Mouse (Mus musculus): Measurements from ENCODE around the gene Ucn. TPM values are rescaled to one million over a fixed set of nuclear protein-coding genes. Genes with fewer than 3 reads are reported as not detected.

Ucn gene
- not detected for polyA plus RNA-seq (2014; fragmentation: Illumina TruSeq; extraction: RNeasy Lipid Tissue Mini Kit (QIAGEN cat#74804); ENCODE audit: low read depth, low replicate concordance)

GRCm38 (mm10) chr5:31138241-31138967, at the start of gene Ucn:
Gene Ucn, minus strand, starts transcription at chr5:31138829.

GRCm38 (mm10) chr5:31179766-31180630, 41.4 kb upstream of the Ucn start, which contains the start of the genes Gm29609 and Gtf3c2:
Gene Gm29609, minus strand, starts transcription at chr5:31179911.
Gene Gtf3c2, minus strand, starts transcription at chr5:31180144.

GRCm38 (mm10) chr5:31154152-31154553, 15.5 kb upstream of the Ucn start, which contains the start of gene Mpv17:
Gene Mpv17, minus strand, starts transcription at chr5:31154251.

GRCm38 (mm10) chr5:31116354-31116753, 22.3 kb downstream of the Ucn start, which contains the start of gene Trim54:
Gene Trim54, plus strand, starts transcription at chr5:31116712.

GRCm38 (mm10) chr5:31108000-31108490, 30.6 kb downstream of the Ucn start, which contains the start of gene Slc30a3:
Gene Slc30a3, minus strand, starts transcription at chr5:31108237.

GRCm38 (mm10) chr5:31105814-31106335, 32.8 kb downstream of the Ucn start, which contains the start of gene Dnajc5g:
Gene Dnajc5g, plus strand, starts transcription at chr5:31106285.

Other genes starting within 250 kb of the Ucn start
- gene Ost4, start 231.0 kb downstream of the Ucn start, polyA plus RNA-seq (2014; fragmentation: Illumina TruSeq; extraction: RNeasy Lipid Tissue Mini Kit (QIAGEN cat#74804); ENCODE audit: low read depth, low replicate concordance), result 169 TPM
- gene Emilin1, start 225.4 kb downstream of the Ucn start, polyA plus RNA-seq (2014; fragmentation: Illumina TruSeq; extraction: RNeasy Lipid Tissue Mini Kit (QIAGEN cat#74804); ENCODE audit: low read depth, low replicate concordance), result 27.9 TPM
- gene Khk, start 217.4 kb downstream of the Ucn start, polyA plus RNA-seq (2014; fragmentation: Illumina TruSeq; extraction: RNeasy Lipid Tissue Mini Kit (QIAGEN cat#74804); ENCODE audit: low read depth, low replicate concordance), result 33.0 TPM
- 1.3 TPM for gene Cgref1, start 193.2 kb downstream of the Ucn start, polyA plus RNA-seq (2014; fragmentation: Illumina TruSeq; extraction: RNeasy Lipid Tissue Mini Kit (QIAGEN cat#74804); ENCODE audit: low read depth, low replicate concordance)
- gene Preb, start 178.5 kb downstream of the Ucn start, polyA plus RNA-seq (2014; fragmentation: Illumina TruSeq; extraction: RNeasy Lipid Tissue Mini Kit (QIAGEN cat#74804); ENCODE audit: low read depth, low replicate concordance), result 91.3 TPM
- gene Tcf23, start 170.2 kb downstream of the Ucn start, polyA plus RNA-seq (2014; fragmentation: Illumina TruSeq; extraction: RNeasy Lipid Tissue Mini Kit (QIAGEN cat#74804); ENCODE audit: low read depth, low replicate concordance), result 2.1 TPM
- gene Atraid, start 90.5 kb downstream of the Ucn start, polyA plus RNA-seq (2014; fragmentation: Illumina TruSeq; extraction: RNeasy Lipid Tissue Mini Kit (QIAGEN cat#74804); ENCODE audit: low read depth, low replicate concordance), result 83.6 TPM
- gene Slc5a6, start 89.9 kb downstream of the Ucn start, polyA plus RNA-seq (2014; fragmentation: Illumina TruSeq; extraction: RNeasy Lipid Tissue Mini Kit (QIAGEN cat#74804); ENCODE audit: low read depth, low replicate concordance), result 14.1 TPM
- 12.7 TPM for gene Cad, start 84.0 kb downstream of the Ucn start, polyA plus RNA-seq (2014; fragmentation: Illumina TruSeq; extraction: RNeasy Lipid Tissue Mini Kit (QIAGEN cat#74804); ENCODE audit: low read depth, low replicate concordance)
- not detected for gene Dnajc5g, start 32.5 kb downstream of the Ucn start, polyA plus RNA-seq (2014; fragmentation: Illumina TruSeq; extraction: RNeasy Lipid Tissue Mini Kit (QIAGEN cat#74804); ENCODE audit: low read depth, low replicate concordance)
- gene Slc30a3, start 30.6 kb downstream of the Ucn start, polyA plus RNA-seq (2014; fragmentation: Illumina TruSeq; extraction: RNeasy Lipid Tissue Mini Kit (QIAGEN cat#74804); ENCODE audit: low read depth, low replicate concordance), result not detected
- gene Trim54, start 22.1 kb downstream of the Ucn start, polyA plus RNA-seq (2014; fragmentation: Illumina TruSeq; extraction: RNeasy Lipid Tissue Mini Kit (QIAGEN cat#74804); ENCODE audit: low read depth, low replicate concordance), result 266 TPM
- gene Mpv17, start 15.4 kb upstream of the Ucn start, polyA plus RNA-seq (2014; fragmentation: Illumina TruSeq; extraction: RNeasy Lipid Tissue Mini Kit (QIAGEN cat#74804); ENCODE audit: low read depth, low replicate concordance), result 118 TPM
- gene Gm29609, start 41.1 kb upstream of the Ucn start, polyA plus RNA-seq (2014; fragmentation: Illumina TruSeq; extraction: RNeasy Lipid Tissue Mini Kit (QIAGEN cat#74804); ENCODE audit: low read depth, low replicate concordance), result 1.3 TPM
- 43.8 TPM for gene Gtf3c2, start 41.3 kb upstream of the Ucn start, polyA plus RNA-seq (2014; fragmentation: Illumina TruSeq; extraction: RNeasy Lipid Tissue Mini Kit (QIAGEN cat#74804); ENCODE audit: low read depth, low replicate concordance)
- 62.4 TPM for gene Snx17, start 54.4 kb upstream of the Ucn start, polyA plus RNA-seq (2014; fragmentation: Illumina TruSeq; extraction: RNeasy Lipid Tissue Mini Kit (QIAGEN cat#74804); ENCODE audit: low read depth, low replicate concordance)
- 48.9 TPM for gene Eif2b4, start 54.6 kb upstream of the Ucn start, polyA plus RNA-seq (2014; fragmentation: Illumina TruSeq; extraction: RNeasy Lipid Tissue Mini Kit (QIAGEN cat#74804); ENCODE audit: low read depth, low replicate concordance)
- gene Zfp513, start 63.5 kb upstream of the Ucn start, polyA plus RNA-seq (2014; fragmentation: Illumina TruSeq; extraction: RNeasy Lipid Tissue Mini Kit (QIAGEN cat#74804); ENCODE audit: low read depth, low replicate concordance), result 10.8 TPM
- gene Ppm1g, start 81.9 kb upstream of the Ucn start, polyA plus RNA-seq (2014; fragmentation: Illumina TruSeq; extraction: RNeasy Lipid Tissue Mini Kit (QIAGEN cat#74804); ENCODE audit: low read depth, low replicate concordance), result 53.4 TPM
- 106 TPM for gene Nrbp1, start 102.0 kb upstream of the Ucn start, polyA plus RNA-seq (2014; fragmentation: Illumina TruSeq; extraction: RNeasy Lipid Tissue Mini Kit (QIAGEN cat#74804); ENCODE audit: low read depth, low replicate concordance)
- not detected for gene Gm9970, start 102.4 kb upstream of the Ucn start, polyA plus RNA-seq (2014; fragmentation: Illumina TruSeq; extraction: RNeasy Lipid Tissue Mini Kit (QIAGEN cat#74804); ENCODE audit: low read depth, low replicate concordance)
- 3.0 TPM for gene Krtcap3, start 112.9 kb upstream of the Ucn start, polyA plus RNA-seq (2014; fragmentation: Illumina TruSeq; extraction: RNeasy Lipid Tissue Mini Kit (QIAGEN cat#74804); ENCODE audit: low read depth, low replicate concordance)
- gene Ift172, start 152.3 kb upstream of the Ucn start, polyA plus RNA-seq (2014; fragmentation: Illumina TruSeq; extraction: RNeasy Lipid Tissue Mini Kit (QIAGEN cat#74804); ENCODE audit: low read depth, low replicate concordance), result 35.3 TPM
- 7.4 TPM for gene Fndc4, start 157.3 kb upstream of the Ucn start, polyA plus RNA-seq (2014; fragmentation: Illumina TruSeq; extraction: RNeasy Lipid Tissue Mini Kit (QIAGEN cat#74804); ENCODE audit: low read depth, low replicate concordance)
- not detected for gene Gckr, start 158.6 kb upstream of the Ucn start, polyA plus RNA-seq (2014; fragmentation: Illumina TruSeq; extraction: RNeasy Lipid Tissue Mini Kit (QIAGEN cat#74804); ENCODE audit: low read depth, low replicate concordance)